In genomic region chr6:73222841-73223526, GRCm38 (mm10) we compare ENCODE assay signal across 8 mouse cellular contexts. TPM values are rescaled to one million over a fixed set of nuclear protein-coding genes. Genes with fewer than 3 reads are reported as not detected.
DNase-seq lines count a peak whose midpoint lies in the region; ATAC-seq and TF ChIP-seq lines count a peak whose summit lies in the region.

No protein-coding gene starts in this region.

- H3K4me3 ChIP-seq in intestine, embryonic 14.5 days (ENCODE audit: low read depth, low read length) = no peak overlapping the region
- H3K4me3 ChIP-seq in midbrain, embryonic 11.5 days (ENCODE audit: low read depth, low read length) = no peak overlapping the region
- H3K4me3 ChIP-seq in stomach, postnatal 0 days (ENCODE audit: low read depth, low read length) = no peak overlapping the region

- peak; percentile 46; the same call in 1 of the 2 replicates for ATAC-seq in intestine, embryonic 14.5 days (replicated peaks; ENCODE audit: low FRiP score, low TSS enrichment, low read depth)
- ATAC-seq in midbrain, embryonic 11.5 days (ENCODE audit: low FRiP score) = no peak
- peak; percentile 59 for ATAC-seq in stomach, postnatal 0 days (ENCODE audit: low FRiP score, low TSS enrichment)

- peak; percentile 5; the same call in 1 of the 2 replicates for TF ChIP-seq CTCF in stomach, postnatal 0 days (IDR thresholded peaks at IDR 0.05; ENCODE audit: low read depth)

- H3K27ac ChIP-seq in intestine, embryonic 14.5 days (ENCODE audit: low read depth) = peak overlapping the region; percentile 62; the same call in 1 of the 2 replicates
- H3K27ac ChIP-seq in midbrain, embryonic 11.5 days (ENCODE audit: low read depth, low read length) = no peak overlapping the region
- H3K27ac ChIP-seq in stomach, postnatal 0 days (replicated peaks) = peak overlapping the region; percentile 70

- no peak for TF ChIP-seq EP300 in stomach, postnatal 0 days (optimal IDR thresholded peaks at IDR 0.05)

- H3K9ac ChIP-seq in intestine, embryonic 14.5 days (ENCODE audit: low read length) = no peak overlapping the region
- no peak overlapping the region for H3K9ac ChIP-seq in midbrain, embryonic 11.5 days (ENCODE audit: low read length)
- no peak overlapping the region for H3K9ac ChIP-seq in stomach, postnatal 0 days (ENCODE audit: low read length)

- H3K4me1 ChIP-seq in intestine, embryonic 14.5 days (replicated peaks; ENCODE audit: control insufficient read depth, insufficient read depth, low read length) = peaks cover 2% of the 10 kb centered on the region; the same call in 1 of the 2 replicates
- H3K4me1 ChIP-seq in midbrain, embryonic 11.5 days (ENCODE audit: control insufficient read depth, insufficient read depth, low read length) = no peaks in the 10 kb centered on the region
- H3K4me1 ChIP-seq in stomach, postnatal 0 days (replicated peaks; ENCODE audit: control insufficient read depth, insufficient read depth) = no peaks in the 10 kb centered on the region

- no peaks in the 10 kb centered on the region for H3K36me3 ChIP-seq in intestine, embryonic 14.5 days (ENCODE audit: control insufficient read depth, insufficient read depth, low read length)
- H3K36me3 ChIP-seq in midbrain, embryonic 11.5 days (ENCODE audit: control insufficient read depth, insufficient read depth, low read length) = no peaks in the 10 kb centered on the region
- H3K36me3 ChIP-seq in stomach, postnatal 0 days (ENCODE audit: control insufficient read depth, insufficient read depth, low read length) = no peaks in the 10 kb centered on the region

- WGBS in intestine, embryonic 14.5 days = 6% methylated on average over 7 of the region's 10 CpGs
- WGBS in midbrain, embryonic 11.5 days = 23% methylated on average over 8 of the region's 10 CpGs
- 18% methylated on average over 10 of the region's 10 CpGs for WGBS in stomach, postnatal 0 days

- no peaks in the 10 kb centered on the region for H3K27me3 ChIP-seq in intestine, embryonic 14.5 days (replicated peaks; ENCODE audit: control insufficient read depth, insufficient read depth, low read length)
- no peaks in the 10 kb centered on the region for H3K27me3 ChIP-seq in midbrain, embryonic 11.5 days (ENCODE audit: control insufficient read depth, insufficient read depth, low read length)
- no peaks in the 10 kb centered on the region for H3K27me3 ChIP-seq in stomach, postnatal 0 days (ENCODE audit: control insufficient read depth, insufficient read depth, low read length)

- intact Hi-C loops in gastrocnemius, postnatal 36 days (cut with DNase I) = loop anchor here (10.0 kb wide), 1 partner anchor 588 kb away; no protein-coding TSS in a partner anchor
- intact Hi-C loops in left cerebral cortex, postnatal 4 days (cut with DNase I) = loop anchor here (10.0 kb wide), 1 partner anchor 578 kb away; no protein-coding TSS in a partner anchor

- no peaks in the 10 kb centered on the region for H3K9me3 ChIP-seq in intestine, embryonic 14.5 days (ENCODE audit: control insufficient read depth, low read length)
- no peaks in the 10 kb centered on the region for H3K9me3 ChIP-seq in midbrain, embryonic 11.5 days (ENCODE audit: control insufficient read depth, low read length)
- no peaks in the 10 kb centered on the region for H3K9me3 ChIP-seq in stomach, postnatal 0 days (ENCODE audit: control insufficient read depth, low read length)

- peak overlapping the region; percentile 30 for H3K4me2 ChIP-seq in intestine, embryonic 14.5 days (ENCODE audit: low read length)
- H3K4me2 ChIP-seq in midbrain, embryonic 11.5 days = no peak overlapping the region
- peak overlapping the region; percentile 34; the same call in 1 of the 2 replicates for H3K4me2 ChIP-seq in stomach, postnatal 0 days (replicated peaks; ENCODE audit: low read depth)

- DNase-seq in ZHBTc4 (ENCODE audit: low read depth, low spot score) = peak; percentile 53
- DNase-seq in cerebellum, postnatal 10 days = peak; percentile 72 to 74
- peak; percentile 84 for DNase-seq in gastrocnemius, postnatal 36 days
- DNase-seq in intestine, embryonic 14.5 days (ENCODE audit: low spot score) = peak; percentile 81
- DNase-seq in left cerebral cortex, postnatal 4 days = peak; percentile 66
- peak; percentile 90 for DNase-seq in midbrain, embryonic 11.5 days (ENCODE audit: low spot score, missing footprints)
- DNase-seq in stomach, postnatal 0 days (ENCODE audit: low spot score) = peak; percentile 82
- DNase-seq in spleen, adult 12 weeks (ENCODE audit: low spot score) = no peak

RNA-seq across cellular contexts. Expression of gene Dnah6, which starts 1.5 kb away (rescaled TPM):
- total RNA-seq in gastrocnemius, postnatal 36 days (2021) = not detected
- polyA plus RNA-seq in intestine, embryonic 14.5 days (2014; fragmentation: Nextera tagmentation; extraction: Ambion mirVana) = 0.05 and 0.07 TPM in 2 replicates
- 1 to 10 TPM; 1.1 to 1.2 TPM for total RNA-seq in left cerebral cortex, postnatal 4 days (2021)
- 0.04 and 0.05 TPM in 2 replicates for polyA plus RNA-seq in midbrain, embryonic 11.5 days (2014; fragmentation: Nextera tagmentation; extraction: Ambion mirVana)
- polyA plus RNA-seq in stomach, postnatal 0 days (2015; fragmentation: Nextera tagmentation; extraction: Ambion mirVana) = 0.01 and 0.02 TPM in 2 replicates

RNA-seq across cellular contexts. Expression of gene Suclg1, which starts 25.2 kb away (rescaled TPM):
- total RNA-seq in gastrocnemius, postnatal 36 days (2021) = 100 to 1,000 TPM; 325 to 363 TPM
- 226 and 235 TPM in 2 replicates for polyA plus RNA-seq in intestine, embryonic 14.5 days (2014; fragmentation: Nextera tagmentation; extraction: Ambion mirVana)
- total RNA-seq in left cerebral cortex, postnatal 4 days (2021) = 10 to 100 TPM; 66.5 to 79.5 TPM
- polyA plus RNA-seq in midbrain, embryonic 11.5 days (2014; fragmentation: Nextera tagmentation; extraction: Ambion mirVana) = 172 and 175 TPM in 2 replicates
- polyA plus RNA-seq in stomach, postnatal 0 days (2015; fragmentation: Nextera tagmentation; extraction: Ambion mirVana) = 198 and 205 TPM in 2 replicates
